Mouse (Mus musculus) left cerebral cortex, postnatal 36 days (tissue): Measurements from ENCODE around the gene Gm2a. TPM values are rescaled to one million over a fixed set of nuclear protein-coding genes. Genes with fewer than 3 reads are reported as not detected.
"Not testable (repeated sequence)": the region's sequence is repeated elsewhere in the genome, so short reads cannot be mapped to it uniquely, and the experiment has no call there.

Source experiments
- DNase-seq, 2 experiments: peaks; one replicate each; pipeline ENCODE4 v3.0.0; 2021 to 2022; ENCODE audit warnings: low spot score in 2 of 2, mixed read lengths in 1 of 2
- intact Hi-C: fragments of 180-260 bp; cut with DNase I; formaldehyde crosslinking; loops from one replicate; pipeline ENCODE4 v1.15.1; 2025
- total RNA-seq, 2 experiments: library from RNA; stranded (reverse); gene quantifications; 2 replicates each; pipeline ENCODE4 v1.2.3; 2021

Gm2a gene
- total RNA-seq, 2 experiments from 2014 or later: 34.3 to 41.6 TPM

DNA sequence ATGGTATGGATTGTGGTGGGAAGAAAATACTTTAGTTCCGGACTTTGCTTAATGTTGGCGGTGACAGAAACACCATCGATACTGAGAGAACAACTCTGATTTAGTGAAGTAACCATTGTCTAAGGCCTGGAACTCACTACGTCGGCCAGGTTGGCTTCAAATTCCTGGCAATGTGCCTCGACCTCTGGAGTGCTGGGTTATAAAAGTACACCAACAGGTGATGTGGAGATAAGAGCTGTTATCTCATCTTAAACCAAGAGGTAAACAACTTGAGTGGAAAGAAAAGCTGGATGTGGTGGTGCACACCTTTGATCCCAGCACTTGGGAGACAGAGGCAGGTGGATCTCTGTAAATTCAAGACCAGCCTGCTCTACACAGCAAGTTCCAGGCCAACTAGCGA lies 4.8 kb upstream of the Gm2a start:
- DNase-seq: no peak
- intact Hi-C loops: no loop called here

DNA sequence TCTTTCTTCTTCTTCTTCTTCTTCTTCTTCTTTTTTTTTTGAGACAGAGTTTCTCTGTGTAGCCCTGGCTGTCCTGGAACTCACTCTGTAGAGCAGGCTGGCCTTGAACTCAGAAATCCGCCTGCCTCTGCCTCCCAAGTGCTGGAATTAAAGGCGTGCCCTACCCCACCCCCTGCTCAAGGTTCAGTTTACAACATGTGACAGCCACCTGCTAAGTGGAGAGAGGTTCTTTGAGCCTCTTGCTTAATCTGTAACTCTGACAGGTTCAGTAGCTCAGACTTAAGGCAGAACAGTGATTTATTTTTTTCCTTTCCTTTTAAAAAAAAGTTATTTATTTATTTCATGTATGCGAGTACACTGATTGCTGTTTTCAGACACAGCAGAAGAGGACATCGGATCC lies 1.6 kb upstream of the Gm2a start:
- DNase-seq, intact Hi-C loops: not testable (repeated sequence)

DNA sequence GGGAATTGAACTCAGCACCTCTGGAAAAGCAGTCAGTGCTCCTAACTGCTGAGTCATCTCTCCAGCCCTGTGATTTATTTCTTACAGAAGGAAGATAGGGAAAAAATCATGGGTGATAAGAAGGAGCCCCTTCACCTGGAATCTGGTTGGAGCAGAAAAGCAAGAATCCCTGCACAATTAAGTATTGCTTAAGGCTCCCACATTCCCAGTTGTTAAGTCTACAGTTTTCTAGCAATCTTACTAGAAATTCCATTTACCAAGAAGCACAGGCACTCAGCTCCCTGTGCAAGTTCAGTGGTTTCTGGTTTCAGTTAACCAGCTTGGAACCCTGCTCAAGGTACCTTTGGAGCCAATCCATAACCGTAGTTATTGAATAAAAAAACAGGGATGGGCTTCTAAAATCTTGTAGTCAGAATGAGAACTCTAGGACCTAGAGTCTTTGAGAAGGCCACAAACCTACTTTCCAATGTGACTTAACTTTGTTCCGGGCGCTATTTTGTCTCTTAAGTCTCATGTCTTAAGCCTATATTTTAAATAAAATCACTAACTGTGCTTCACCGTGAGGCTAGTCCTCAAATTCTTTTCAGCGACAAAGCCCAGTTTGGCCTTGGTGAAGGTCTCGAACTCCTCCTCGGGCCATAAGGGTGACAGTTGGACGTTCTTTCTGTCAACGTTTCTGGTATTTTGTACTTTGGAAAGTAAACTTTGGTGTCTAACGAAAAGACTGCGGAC lies 1.0 kb upstream of the Gm2a start:
- intact Hi-C loops: no loop called here

DNA sequence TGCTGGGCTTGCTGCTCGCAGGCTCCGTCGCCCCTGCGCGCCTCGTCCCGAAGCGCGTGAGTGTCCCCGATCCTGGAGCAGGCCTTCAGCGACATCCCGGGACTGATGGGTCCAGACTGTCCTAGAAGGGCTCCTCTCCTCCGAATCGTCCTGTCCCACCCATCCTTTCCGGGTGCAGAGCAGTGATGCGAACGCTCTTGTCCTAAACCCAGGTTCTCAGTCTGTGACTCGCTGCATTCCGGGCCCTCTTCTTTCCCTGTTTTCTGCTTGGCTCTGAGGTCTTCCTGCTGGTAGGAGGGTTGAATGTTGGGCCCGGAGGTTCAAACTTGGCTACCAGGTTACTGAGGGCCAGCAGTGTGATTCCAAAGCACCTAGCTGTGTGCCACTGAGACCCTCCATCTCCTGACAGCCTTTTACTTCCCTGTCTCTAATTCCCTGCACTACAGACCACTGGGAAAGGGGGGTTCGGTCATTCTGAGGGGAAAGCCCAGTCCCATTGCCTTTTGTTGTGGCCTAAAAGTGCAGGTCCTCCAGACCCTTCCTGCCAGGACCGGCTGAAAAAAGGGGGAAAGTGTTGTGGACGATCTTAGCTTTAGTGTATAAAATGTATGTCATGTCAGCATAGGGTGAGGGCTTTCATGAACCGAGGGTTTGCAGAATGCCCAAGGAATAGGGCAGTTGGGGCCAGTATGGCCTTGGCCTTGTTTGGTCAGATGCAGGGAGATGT lies 437 bp downstream of the Gm2a start:
- intact Hi-C loops: no loop called here
- no peak for DNase-seq

More for the DNA sequence above, 1.0 kb upstream of the Gm2a start:
- DNase-seq: no peak

DNA sequence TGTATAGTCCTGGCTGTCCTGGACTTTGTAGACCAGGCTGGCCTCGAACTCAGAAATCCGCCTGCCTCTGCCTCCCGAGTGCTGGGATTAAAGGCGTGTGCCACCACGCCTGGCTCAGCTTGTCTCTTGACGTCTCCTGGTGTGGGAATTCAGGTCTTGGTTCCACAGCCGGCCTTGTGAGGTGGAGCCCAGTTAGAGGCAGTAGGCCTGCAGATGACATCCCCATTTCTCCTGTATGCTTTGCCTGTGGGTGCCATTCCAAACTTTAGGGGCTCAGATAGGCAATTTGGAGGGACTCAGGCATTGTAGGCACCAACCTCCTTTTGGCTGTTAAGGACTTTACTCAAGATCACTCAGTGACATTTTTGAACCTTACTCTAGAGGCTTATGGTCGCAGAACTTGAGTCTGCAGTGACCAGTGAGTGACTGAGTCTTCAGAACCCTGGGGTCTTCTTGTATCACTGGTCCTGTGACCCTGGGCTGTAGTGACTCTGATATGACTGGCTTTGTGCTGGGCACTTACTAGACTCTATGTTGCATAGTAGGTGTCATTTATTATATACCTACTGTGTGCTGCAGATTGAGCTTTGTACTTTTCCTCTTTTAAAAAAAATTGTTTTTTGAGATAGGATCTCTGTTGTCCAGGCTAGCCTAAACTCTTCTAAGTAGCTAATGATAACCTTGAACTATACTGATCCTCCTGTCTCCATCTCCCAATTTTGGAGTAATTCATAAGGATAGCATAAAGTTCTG lies 1.3 kb downstream of the Gm2a start:
- intact Hi-C loops: no loop called here
- no peak for DNase-seq

DNA sequence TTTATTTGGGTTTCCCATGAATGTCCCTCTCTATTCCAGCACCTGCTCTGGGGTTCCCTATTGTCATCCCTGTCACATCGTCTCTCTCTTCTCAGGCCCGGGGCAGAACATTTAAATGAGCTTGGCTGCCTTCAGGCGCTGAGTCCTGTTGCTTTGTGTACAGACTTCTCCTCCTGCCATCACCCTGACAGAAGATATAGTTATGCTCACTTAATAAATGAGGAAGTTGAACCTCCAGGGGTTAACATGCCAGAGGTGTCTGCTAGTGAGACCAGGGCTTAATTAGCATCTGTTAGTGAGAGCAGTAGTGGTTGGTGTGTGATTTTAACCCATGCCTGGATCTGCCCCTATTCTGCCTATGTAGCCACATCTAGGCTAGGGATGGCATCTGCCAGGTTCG lies 2.0 kb downstream of the Gm2a start:
- DNase-seq: no peak
- intact Hi-C loops: no loop called here

DNA sequence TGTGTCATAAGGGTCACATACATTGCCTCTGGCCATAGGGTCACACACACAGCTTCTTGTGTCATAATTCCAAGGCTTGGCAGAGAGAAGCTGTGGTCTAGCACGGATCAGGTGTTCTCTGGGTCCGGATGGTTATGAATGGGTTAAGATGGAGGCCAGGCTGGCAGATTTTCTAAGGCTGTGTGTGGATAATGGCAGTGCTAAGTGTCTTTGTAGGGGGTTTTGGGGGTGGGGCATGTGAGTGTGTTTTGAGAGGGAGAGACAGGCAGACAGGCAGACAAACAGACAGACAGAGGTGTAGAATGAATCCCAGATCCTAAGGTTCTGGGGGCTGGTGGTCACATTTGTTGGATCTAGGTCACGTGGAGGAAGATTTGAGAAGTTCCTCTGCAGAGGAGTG lies 4.1 kb downstream of the Gm2a start:
- no peak for DNase-seq
- intact Hi-C loops: no loop called here

DNA sequence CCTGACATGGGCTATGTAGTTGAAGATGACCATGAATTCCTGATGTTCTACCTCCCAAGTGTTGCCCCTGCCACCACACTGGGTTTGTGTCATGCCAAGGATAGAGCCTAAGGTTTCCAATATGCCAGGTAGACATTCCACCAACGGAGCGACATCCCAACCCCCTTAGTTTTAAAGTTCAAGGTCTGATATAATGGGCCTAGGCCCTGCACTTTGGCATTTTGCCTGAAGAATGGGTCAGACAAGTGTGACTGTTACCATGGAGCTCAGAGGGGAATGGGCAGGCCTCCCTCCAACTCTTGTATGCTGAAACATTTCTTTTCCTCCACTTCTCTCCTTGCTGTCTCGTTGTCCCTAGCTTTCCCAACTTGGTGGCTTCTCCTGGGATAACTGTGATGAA lies 5.3 kb downstream of the Gm2a start:
- no peak for DNase-seq
- intact Hi-C loops: no loop called here

DNA sequence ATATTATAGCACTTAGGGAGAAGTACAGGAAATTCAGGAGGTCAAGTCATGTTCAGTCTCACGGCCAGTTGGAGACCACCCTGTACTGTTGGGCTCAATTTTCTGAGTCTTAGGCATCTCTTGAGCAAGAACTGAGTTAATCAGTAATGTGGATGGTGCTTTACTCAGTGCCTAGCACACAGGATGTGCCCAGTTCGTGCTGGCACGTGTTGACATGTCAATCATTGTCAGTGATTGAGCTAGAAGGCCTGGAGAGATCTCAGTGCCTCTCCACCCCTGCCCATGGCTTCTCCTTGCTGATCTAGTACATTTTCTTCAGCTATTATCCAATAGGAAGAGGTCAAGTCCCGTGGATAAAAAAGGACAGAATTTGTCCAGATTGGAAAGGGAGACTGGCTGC lies 7.5 kb downstream of the Gm2a start:
- no peak for DNase-seq
- intact Hi-C loops: no loop called here

DNA sequence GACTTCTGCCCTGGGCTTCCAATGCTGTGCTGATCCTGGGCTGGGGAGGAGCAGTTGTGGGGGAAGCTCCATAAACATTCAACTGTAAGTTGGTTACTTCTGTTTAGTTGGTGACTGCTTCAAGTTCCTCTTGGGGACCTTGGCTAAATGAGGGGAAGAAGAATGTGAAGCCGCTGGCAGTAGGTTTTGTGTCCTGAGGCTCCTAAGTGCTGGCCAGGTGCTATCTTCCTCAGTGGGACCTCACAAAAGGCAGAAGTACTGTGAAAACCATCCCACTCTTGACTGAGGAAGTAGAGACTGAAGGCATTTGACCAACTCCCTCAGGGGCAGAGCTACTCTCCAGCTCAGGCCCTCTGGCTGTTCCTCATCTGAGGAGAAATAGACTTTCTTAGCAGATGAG lies 8.7 kb downstream of the Gm2a start:
- intact Hi-C loops: no loop called here
- DNase-seq: no peak

DNA sequence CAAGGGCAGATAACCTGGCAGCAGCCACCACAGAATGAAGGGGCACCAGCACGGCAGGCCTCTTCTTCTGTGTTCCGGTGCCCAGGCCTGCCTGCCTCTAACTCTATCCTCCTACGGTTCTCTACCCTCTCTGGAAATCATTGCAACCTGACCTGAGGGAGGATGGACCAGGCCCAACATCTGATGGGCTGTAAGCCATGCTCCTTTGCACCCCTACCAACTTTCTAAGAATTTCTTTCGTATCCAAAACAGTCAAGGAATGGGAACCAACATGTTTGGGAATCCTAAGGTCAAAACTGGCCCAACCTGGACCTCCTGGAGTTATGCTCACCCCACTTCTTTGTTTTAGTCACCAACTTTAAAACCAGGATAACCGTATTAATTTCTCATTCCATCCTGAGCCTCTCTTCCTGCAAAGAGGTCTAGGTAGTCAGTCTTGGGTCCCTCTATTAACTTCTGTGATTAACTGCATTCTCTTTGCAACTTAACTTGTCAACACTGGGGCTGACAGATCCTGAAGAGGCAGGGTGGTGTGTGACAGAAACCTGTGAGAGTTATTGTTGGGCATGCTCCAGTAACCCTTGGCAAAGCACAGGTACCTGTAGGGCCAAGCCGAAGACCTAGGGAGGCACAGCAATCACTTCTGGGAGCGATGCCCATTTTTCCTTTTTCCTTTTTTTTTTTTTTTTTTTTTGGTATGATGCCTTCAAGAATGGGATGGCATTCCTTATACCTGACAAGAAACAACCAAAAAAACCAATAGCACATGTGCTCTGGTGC lies 11.8 kb downstream of the Gm2a start:
- no peak for DNase-seq
- intact Hi-C loops: no loop called here

DNA sequence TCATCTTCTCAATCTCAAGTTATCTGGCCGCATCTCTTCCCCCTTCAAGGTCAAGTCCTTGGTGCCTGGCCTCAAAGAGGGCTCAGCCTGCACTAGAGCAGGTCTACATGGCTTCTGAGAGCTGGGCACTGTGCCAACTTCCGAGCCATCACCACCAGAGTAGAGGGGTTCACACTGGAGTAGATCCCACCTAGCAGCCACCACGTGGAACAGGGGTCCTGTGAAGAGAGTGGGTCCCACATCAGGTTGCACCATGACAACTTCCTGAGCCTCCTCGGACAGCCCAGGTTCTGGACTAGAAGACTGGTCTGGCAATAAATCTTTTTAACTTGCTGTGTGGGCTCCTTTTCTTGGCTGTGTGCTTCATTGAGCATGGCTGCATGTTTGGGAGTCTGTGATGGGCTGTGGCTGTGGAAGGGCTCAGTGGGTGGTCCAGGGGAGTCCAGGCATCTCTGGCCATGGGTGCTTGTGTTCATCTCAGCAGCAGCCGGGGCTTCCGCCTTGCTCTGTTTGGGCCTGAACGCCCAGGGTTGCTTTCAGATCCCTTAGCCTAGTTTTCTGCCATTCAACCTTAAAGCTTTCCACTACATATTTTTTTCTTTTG lies 12.8 kb downstream of the Gm2a start:
- intact Hi-C loops: no loop called here
- no peak for DNase-seq

DNA sequence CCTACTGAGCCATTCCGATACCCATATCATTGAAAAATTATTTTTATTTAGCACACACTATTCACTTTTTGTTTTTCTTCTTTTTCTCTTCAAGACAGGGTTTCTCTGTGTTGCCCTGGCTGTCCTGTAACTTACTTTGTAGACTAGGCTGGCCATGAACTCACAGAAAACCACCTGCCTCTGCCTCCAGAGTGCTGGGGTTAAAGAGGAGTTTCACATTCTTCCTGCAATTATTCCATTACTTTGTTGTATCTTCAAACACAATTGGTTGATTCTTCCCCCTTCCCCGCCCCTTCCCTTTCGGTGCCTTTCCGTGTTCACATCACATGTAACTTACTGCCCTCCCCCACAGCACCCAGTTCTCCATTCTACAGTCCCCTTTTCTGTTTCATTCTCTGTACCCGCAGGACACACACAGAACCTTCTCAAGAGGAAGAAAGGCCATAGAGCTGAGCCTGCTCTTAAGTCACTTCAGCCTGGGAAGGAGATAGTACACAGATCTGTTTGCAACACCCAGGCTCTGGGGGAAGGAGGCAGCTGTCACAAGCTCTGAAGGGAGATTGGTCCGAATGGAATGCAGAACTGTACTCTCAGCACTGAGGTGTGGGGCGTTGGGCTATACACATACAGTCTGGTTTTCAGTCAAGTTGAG lies 15.4 kb downstream of the Gm2a start:
- DNase-seq: peak in 1 of 2 experiments; percentile 11
- intact Hi-C loops: no loop called here

DNA sequence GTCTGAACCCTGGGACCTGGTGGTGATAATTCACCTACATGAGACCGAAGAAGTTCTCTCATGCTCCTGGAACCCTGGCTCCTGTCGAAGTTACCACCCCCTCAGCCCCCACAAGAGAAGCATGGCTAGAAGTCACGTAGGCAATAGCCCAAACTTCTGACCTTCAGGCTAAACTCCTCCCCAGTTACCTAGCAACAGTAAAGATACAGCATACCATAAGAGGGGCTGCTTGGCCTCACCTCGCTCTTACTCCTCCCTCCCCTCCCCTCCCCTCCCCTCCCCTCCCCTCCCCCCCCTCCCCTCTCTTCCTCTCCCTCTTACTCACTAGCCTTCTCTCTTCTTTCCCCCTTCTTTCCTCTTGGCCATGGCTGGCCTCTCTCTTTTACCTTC lies 15.9 kb downstream of the Gm2a start:
- intact Hi-C loops, DNase-seq: not testable (repeated sequence)

DNA sequence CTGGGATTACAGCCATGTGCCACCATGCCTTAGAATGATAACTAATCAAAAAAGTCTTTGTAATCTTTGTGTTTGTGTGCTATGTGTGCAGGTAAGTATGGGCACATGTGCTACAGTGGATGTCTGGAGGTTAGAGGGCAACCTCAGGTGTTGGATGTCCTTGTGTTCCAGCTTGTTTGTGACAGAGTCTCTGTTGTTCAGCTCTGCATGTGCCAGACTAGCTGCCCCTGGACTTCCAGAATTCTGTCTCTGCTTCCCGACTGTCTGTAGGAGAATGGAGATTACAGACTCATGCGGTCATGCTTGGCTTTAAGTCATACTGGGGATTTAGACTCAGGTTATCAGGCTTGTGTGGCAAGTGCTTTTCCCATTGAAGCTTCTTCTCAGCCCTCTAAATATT lies 16.4 kb downstream of the Gm2a start:
- intact Hi-C loops: no loop called here

DNA sequence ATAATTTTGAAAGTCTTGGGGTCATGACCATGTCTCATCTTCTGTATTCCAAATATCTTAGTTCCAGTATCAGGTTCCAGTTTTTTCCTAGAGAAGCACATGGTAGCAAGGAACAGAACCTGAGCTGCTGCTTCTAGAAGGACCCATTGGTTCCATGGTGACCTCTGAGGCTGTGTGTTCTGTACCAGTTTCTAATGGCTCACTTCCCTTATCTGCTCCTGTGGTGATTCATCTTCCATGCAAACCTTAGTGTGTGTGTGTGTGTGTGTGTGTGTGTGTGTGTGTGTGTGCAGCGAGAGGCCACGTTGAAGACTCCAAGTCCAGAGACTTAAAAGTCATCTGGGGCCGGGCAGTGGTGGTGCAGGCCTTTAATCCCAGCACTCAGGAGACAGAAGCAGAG lies 18.1 kb downstream of the Gm2a start:
- no peak for DNase-seq
- intact Hi-C loops: no loop called here

More for the DNA sequence above, 16.4 kb downstream of the Gm2a start:
- DNase-seq: no peak

DNA sequence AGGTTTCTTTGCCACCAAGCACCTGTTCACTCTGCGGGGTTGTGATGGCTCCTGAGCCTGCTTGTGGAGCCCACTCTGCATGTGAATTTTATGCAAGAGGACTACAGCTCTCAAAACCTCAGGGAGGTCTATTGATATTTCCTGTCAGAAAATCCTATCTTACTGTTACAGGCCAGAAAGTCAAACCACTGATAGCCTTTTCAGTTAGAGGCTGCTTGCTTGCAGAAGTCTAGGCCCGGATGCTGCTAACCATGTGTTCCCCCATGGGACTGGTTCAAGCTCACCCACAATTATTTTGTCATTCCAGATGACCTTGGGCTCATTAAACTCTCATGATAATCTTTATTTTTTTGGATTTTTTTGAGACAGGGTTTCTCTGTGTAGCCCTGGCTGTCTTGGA lies 19.1 kb downstream of the Gm2a start:
- DNase-seq: no peak
- intact Hi-C loops: no loop called here

DNA sequence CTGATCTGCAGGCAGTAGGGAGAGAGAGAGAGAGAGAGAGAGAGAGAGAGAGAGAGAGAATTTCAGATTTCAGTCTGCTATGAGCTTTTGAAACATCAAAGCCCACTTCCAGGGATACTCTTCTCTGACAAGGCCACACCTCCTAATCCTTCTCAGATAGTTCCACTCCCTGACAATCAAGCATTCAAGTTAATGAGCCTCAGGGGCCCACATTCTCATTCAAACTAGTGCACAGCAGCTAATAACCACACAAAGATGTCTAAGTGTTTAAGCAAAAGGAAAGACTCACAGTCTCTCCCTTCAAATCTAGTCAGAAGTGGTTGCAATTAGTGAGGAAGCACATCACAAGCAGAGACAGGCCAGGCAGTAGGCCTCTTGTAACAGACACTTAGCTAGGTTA lies 22.4 kb downstream of the Gm2a start:
- DNase-seq: no peak
- intact Hi-C loops: no loop called here

DNA sequence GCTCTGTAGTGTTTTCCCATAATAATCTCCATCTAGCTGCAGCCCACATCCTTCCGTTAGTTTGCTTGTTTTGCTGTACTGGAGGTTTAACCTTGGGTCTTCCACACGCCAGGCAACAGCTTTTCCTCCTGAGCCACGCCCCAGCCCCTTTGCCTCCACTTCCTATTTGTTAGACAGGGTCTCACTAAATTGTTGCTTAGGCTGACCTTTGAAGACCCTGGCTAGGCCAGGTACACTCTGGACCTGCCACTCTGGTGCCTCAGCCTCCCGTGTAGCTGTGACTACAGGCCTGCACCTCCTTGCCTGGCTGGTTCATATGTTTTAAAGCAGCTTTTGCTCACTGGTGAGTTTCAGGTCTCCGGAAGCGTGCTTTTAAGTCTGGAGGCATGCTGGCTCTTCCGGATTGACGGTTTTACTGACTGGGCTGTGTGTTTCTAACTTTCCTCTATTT lies 22.9 kb downstream of the Gm2a start:
- DNase-seq: no peak
- intact Hi-C loops: no loop called here
